Mouse (Mus musculus): ENCODE measurements at regions not wholly inside any gene's neighbourhood (a gene's known extent, or its start where the extent isn't known, plus 50 kb on each side); places are given as distances from the start of the nearest gene placed in this dataset.
"Not testable (repeated sequence)": the region's sequence is repeated elsewhere in the genome, so short reads cannot be mapped to it uniquely, and the experiment has no call there.

DNA sequence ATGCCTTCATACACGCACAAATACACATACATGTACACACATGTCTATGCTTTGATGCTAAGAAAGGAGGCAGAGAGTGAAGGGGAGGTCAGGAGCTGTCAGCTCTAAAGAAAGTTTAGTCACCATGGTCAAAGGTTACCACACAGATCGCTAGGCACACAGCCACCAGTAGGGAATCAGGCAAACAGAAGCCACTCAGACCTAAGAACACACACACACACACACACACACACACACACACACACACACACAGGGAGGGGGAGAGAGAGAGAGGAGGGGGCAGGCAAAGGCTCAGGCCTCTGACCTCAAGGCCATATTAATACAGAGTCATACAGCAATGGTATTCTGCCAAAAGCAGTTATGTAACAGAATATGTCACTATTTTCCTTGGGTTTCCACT, 67.5 kb upstream of the Atxn1 start:
- DNase-seq (ENCODE audit: low spot score) = no peak

DNA sequence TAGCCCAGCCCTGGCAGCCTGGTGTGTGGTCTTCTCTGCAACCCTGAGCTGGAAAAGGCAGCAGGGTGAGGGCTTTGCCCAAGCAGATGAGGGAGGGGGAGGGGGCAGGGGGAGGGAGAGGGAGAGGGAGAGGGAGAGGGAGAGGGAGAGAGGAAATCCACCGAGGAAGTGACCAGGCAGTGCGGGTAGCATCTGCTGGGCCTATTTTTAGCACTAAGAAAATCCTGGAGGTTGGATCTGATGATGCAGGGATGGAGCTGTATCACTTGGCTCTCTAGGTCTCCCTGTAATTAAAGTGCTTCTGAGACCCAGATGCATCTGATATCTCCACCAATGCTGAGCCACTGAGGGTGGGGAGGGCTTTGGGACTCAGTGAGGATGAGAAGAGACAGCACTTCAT, 61.2 kb upstream of the Atxn1 start:
- DNase-seq (ENCODE audit: low spot score) = no peak

DNA sequence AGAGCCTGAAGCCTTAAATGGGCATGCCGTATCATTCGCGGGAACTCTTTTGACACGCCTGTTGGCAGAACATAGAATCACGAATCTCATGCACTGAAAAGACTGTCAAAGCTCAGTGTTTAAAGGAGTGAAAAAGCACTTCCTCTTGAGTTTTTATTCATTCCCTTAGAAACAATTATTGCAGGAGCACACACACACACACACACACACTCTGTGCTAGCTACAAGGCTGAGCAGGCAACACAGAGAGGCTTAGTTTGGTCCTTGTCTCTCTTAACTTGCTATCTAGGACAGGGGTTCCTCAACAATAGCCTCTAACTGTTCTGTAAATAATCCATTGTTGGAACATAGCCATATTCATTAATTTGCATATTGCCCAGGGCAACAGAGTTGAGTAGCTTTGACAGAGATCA, 58.8 kb upstream of the Atxn1 start:
- no peak for DNase-seq (ENCODE audit: low spot score)

DNA sequence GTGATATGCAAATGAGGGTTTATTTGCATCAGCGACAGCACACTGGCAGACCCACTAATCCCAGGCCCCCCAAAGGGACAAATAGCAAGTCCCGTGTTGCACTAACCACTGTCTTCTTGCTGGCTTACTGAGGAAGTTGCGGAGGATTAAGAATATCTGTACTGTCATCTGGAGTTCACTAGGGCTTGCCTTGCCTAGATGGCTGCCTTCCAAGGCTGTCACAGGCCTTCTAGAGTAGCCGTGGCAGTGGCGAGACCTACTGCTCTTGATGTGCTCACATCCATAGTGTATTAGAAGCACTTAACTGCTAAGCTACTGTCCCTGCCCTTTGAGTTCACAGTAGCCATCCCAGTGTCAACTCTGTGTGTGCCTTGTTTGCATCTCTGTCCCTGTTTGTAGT, 58.4 kb upstream of the Atxn1 start:
- DNase-seq (ENCODE audit: low spot score) = no peak

DNA sequence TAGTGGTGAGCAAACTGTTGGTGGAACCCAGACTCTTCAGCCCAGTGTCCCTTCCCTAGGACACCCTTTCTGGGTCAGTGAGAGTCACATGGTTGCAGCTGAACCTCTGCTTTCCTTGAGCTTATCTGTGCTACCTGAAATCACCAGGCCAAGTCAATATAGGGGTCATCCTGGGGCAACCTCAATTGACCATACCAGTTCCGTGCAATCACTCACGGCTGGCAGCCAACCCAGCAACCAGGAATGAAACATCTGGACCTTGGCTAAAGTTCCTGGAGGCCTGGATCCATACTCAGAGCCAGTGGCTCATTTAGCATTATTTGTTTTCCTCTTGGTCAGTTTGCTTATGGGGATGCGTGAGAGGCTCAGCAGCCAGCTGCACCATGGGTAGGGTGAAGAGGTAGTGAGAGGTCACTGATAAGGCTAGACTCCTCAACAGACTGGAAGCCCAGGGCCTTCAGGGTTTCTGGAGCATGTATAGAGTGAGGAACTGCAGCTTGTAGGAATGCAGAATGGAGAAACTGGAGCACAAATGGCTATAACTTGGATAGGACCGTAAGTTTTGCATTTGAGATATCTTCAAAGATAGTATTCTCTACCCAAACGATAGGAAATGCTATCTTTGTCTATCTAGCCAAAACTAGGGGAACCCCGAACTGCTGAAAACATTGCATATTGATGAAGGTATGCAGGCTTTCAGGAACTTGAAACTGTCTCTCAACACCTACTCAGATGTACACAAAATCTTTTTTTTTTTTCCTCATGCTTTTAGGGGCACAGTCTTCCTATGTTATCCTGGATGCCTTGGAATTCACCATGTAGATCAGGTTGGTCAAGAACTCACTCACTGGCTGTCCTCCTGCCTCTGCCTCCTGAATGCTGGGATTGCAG, 56.4 kb upstream of the Atxn1 start:
- no peak for DNase-seq (ENCODE audit: low spot score)

DNA sequence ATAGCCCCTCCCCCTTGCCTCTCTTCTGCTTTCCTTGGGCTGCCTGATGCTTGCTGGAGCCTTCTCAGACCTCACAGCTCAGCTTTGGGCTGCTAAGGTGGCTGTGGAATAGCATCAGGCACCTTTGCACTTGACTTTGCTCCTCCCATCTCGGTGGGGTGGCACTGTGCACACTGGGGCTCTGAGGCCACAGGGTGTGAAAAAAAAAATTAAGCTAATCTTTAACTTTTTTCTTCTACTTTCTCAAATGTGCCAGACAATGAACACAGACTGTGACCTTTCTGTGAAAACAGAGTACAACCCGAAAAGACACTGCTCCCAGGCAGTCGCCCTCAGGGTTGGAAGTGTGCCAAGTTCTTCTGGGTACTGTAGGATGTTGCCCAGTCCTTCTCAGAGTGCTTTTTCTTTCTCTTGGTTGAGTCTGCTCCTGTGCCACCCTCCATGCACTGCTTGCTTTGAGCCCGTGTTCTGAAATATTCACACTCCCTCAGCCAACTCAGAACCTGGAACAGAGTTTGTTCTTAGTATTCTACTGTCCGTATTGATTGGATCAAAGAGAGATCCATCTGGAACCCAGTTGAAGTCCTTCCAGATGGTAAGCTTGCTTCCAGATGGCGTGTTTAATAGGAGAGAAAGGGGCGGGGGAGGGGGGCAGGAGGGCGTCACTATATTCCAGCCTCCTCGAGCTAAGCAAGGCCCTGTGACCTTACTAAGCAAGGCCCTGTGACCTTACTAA, 54.8 kb upstream of the Atxn1 start:
- no peak for DNase-seq (ENCODE audit: low spot score)

DNA sequence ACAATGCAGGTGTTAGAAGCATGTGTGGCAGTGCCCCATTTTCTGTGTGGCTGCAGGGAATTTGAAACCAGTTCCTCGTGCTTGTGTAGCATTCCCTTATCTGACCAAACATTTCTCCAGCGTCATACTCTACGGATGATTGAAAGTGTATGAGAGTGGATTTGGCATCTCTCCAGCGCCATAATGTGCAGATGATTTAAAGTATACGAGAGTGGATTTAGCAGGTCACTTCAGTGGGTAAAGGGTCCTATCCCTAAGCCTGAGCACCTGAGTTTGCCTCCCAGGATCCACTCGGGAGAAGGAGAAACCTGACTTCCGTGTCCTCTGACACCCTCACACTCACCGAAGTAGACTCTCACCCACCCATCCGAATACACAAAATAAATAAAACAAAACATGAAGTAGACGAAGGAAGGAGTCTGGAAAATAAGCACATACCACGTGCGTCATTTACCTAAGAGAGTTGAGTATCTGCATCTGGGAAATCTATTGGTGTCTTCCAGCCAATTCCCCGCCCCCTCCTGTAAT, 54.2 kb upstream of the Atxn1 start:
- no peak for DNase-seq (ENCODE audit: low spot score)

DNA sequence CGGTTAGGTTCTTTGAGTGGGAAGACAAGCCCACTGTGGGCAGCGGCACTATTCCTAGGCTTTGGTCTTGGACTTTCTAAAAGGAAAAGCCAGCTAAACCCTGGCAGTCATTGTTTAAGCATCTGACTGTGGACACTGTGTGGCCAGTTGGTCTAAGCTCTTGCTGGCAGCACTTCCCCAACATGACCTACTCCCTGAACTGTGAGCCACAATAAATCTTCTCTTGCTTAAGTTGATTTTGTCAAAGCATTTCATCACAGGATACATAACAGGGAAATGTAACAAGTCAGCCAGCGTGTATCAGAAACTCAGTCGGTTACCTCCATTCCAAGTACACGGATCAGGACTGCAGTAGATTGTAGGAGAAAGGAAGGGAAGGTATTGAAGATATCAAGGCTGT, 52.9 kb upstream of the Atxn1 start:
- DNase-seq (ENCODE audit: low spot score) = no peak

DNA sequence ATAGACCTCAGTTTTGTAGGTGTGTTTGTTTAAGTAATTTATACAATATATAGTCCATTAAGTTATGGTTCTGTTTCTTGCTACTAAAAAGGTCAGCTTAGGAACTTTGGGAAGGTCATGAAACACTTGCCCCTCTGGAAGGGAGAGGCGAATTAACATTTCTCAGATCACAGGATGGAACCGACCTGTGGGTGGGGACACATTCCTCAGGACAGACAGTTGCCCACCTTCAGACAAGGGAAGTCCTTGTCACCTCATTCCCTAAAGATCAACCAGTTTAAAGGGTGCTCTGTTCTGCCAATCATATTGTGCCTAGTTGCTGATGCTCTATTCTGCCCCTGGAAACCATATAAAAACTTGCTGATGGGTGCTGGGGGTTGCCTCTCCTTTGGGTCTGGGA, 52.2 kb upstream of the Atxn1 start:
- DNase-seq (ENCODE audit: low spot score) = not testable (repeated sequence)

DNA sequence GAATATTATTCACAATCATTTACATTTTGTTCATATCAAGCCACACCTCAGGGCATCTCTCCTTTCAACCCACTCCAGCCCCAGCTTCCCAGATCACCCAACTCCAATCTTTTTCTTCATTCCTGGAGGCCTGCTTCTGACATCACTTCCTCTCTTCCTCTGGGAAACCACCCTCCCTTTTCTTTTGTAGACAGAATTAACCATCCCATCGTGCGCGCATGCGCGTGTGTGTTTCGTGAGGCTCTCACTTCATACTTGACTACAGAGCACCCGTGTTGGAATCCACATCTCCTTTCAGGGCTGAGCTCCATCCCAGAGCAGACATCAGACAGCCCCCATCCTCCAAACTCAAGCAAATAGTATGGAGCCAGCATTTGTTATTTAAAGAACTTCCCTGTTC, 50.4 kb upstream of the Atxn1 start:
- DNase-seq (ENCODE audit: low spot score) = no peak

DNA sequence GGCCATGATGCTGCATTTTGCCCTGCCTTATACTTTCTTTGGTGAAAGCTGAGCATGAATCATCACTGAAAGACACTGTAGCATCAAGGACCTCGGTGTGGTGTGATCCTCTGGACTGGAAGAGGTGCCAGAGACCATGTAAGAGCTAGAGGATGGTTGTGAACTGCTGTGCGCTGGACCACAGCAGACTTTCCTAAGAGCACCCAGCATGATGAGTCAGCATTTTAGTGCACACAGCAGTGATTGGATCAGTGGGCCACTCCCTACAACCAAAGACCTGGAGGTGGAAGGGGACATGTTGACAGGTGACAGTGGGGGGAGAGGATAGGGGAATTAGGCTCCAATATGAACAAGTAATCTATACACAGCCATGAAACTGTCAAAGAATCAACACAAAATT, 49.8 kb upstream of the Atxn1 start:
- DNase-seq (ENCODE audit: low spot score) = no peak

Measured in T-cell, adult 2 months (primary cell).